Mouse (Mus musculus) layer of hippocampus, postnatal 25 days (tissue): ENCODE results near the gene Bag2. TPM values are rescaled to one million over a fixed set of nuclear protein-coding genes. Genes with fewer than 3 reads are reported as not detected.
"Not testable (repeated sequence)": the region's sequence is repeated elsewhere in the genome, so short reads cannot be mapped to it uniquely, and the experiment has no call there.

Experiments
- DNase-seq, 2 experiments: peaks; one replicate each; pipeline ENCODE4 v3.0.0; 2022; ENCODE audit warnings: mixed read lengths in 2 of 2, low spot score in 1 of 2; ENCODE audit errors: extremely low spot score in 1 of 2
- total RNA-seq, 2 experiments: library from RNA; stranded (reverse); gene quantifications; 2 replicates each; pipeline ENCODE4 v1.2.3; 2021

Gene Bag2
- total RNA-seq, 2 experiments from 2014 or later, result 8.7 to 9.8 TPM

DNA sequence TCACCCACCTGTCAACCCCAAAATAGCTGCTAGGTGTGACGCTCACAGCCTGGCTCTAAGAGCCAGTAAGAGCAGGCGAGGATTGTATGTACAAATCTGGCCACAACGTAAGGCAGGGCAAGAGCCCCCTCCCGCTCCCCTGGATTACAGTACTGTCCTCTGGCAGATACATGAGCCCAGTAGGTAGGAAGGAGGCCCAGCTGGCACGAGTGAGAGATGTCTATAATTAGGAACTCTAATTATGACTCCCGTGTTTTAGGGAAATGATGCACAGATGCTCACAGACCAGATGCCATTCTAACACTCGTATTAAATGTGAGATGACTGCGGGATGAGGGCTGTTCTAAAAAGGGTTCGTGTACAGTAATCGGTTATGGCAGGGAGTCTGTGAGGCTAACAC is 6.3 kb downstream of the Bag2 start:
- DNase-seq, result no peak

DNA sequence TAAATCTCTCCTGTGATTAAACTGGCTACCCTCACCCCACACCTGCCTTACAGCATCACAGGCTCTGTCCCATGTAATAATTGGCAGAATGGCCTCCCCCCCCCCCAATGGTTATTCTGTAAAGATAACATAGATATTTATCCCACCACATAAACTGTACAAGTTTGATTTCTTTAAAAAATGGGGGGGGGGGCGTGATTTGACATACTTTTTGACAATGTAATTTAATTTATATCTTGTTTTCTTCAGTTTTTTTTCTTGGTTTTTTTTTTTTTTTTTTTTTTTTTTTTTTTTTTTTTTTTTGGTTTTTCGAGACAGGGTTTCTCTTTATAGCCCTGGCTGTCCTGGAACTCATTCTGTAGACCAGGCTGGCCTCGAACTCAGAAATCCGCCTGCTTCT is 7.9 kb downstream of the Bag2 start:
- DNase-seq, result not testable (repeated sequence)

DNA sequence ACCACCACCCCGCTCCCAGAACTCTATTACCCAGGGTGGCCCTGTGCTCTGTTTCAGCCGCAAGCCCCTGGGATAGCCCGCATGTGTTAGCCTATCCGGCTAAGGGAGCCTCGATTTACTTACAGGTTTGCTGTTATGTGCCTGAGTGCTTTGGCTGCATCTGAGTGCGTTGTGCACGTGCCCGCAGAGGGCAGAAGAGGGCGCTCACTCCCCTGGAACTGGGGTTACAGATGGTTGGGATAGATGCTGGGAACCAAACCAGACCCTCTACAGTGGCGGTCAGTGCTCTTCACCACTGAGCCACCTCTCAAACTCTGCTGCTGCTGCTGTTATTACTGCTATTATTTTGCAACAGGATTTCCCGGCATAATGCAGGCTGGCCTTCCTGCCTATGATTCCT is 8.5 kb downstream of the Bag2 start:
- DNase-seq, result no peak

DNA sequence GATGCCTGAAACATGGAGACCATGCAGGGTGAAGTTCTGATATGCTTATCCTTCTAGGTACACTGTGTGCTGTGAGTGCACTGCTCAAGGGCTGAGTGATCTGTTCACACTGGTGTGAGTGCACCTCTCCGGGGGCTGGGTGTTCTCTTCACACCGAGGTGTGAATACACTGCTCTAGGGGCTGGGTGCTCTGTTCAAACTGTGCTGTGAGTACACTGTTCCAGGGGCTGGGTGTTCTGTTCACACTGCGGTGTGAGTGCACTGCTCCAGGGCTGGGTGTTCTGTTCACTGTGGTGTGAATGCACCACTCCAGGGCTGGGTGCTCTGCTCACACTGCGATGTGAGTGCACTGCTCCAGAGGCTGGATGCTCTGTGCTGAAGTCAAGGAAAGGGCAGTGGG is 11.7 kb downstream of the Bag2 start:
- no peak for DNase-seq

DNA sequence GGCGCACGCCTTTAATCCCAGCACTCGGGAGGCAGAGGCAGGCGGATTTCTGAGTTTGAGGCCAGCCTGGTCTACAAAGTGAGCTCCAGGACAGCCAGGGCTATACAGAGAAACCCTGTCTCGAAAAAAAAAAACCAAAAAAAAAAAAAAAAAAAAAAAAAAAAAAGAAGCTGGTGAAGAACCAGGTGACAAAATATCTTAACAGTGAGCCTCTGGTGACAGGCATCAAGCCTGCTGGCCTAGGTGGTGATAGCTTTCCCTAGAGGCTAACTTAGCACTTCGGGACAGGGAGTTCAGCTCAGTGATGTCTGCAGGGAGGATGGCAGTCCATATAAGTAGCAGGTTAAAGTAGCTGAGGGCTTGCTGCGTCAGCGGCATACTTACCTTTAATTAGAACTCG is 12.8 kb downstream of the Bag2 start:
- not testable (repeated sequence) for DNase-seq

DNA sequence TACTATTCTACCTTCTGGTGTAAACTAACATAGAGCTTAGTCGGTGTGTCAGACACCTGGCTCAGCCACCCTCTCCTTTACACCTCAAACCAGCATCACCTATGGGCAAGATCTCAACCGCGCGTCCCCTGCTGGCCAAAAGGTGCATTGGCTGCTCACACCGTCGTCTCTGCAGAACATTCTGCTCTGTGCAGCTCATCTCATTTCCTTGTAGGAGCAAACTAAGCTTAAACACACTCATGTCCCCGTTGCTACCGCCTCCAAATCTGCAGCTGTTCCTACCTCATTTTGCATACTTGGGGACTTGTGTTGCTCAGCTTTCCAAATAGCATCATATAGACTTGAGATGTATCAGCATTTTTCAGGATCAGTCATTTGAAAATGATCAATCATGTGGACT is 14.7 kb downstream of the Bag2 start:
- peak in 1 of 2 experiments; percentile 43 for DNase-seq

DNA sequence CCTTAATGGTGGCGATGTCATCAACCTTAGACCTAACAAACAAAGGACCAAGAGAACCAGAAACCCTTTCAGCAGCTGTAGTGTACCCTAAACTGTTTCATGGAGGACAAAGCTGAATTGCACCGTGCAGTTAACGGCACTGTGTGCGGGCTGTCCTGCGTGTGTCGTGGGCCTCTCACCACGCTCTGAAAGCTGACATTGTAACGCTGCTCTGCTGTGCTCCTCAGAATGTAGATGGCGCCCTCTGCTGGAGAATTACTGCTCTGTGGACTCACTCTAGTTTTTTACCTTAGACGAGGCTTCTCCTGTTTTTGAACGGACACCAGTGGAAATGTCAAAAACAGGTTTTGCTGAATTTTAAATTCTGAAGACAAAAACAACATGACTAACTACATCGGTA is 18.3 kb downstream of the Bag2 start:
- DNase-seq, result peak; percentile 82 to 96

DNA sequence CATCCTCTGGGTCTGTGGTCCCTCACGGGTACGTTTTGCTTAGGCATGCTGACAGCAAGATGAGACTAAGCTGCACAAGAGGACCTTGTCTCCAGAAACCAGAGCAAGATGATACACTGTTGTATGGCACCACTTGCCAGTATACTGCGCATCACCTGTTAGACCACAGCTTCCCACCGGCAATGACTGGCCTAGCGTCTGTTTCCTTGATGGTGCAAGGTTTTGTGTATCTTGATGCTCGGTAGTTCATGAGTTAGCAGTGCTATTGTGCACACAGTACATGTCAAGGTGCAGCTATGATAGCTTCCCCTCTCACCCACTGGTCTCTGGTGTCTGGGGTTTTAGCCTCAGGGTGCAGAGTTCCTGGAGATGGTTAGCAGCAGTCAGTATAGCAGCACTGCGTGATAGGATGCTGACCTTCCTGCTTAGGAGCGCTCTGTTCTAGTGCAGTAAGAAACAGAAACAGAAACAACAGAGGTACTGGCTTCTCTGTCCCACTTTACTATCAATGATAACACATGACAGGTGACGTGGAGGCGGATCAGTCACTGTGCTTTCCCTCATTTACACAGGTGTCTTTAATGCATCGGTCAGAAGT is 18.8 kb downstream of the Bag2 start:
- DNase-seq, result no peak

DNA sequence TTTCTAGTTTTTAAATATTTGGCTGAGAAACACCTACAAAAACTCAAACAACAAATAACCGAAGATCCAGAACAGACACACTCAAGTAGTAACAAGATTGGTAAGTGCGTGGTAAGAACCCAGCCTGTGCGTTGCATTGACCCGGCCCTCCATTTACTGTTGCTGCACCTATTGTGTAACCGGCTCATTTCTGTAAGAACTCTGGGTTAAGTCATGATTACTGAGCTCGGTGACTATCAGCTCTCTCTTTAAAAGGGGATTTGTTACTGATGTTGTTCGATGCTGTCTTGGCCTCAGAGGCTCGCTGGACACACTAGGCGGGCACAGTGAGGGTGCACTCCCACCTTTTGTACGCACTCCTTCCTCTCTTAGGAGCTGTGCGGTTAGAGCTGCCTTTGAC is 19.3 kb downstream of the Bag2 start:
- DNase-seq, result no peak

DNA sequence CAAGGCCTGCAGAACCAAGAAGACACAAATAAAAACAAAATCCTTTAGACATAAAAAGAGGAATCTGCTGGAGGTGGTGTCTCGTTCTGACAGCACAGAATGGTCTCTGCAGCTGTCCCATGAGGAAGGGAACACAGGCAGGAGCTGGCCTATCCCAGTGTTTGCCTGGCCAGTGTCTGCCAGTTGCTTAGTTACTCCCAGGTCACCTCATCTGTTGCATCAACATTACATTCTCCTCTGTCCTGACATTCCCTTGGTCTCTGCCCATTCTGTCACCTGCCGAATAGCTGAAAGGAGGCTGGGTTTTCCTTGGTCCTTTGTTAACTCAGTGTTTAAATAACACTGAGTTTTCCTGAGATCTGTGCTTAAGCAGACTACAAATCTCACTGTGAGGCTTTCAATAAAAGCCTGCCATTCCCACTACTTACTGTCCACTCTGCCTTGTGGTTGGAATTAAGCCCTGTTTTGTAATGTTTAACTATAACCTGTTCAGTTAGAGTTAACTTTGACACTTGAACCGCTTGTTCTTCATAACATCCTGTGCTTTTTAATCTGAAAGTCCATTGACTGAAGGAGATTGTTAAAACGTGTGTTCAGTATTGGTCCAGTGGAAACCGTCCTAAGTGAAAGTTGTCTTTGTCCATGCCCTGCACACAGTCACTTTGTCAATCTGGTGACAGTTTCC is 23.5 kb downstream of the Bag2 start:
- DNase-seq, result no peak

DNA sequence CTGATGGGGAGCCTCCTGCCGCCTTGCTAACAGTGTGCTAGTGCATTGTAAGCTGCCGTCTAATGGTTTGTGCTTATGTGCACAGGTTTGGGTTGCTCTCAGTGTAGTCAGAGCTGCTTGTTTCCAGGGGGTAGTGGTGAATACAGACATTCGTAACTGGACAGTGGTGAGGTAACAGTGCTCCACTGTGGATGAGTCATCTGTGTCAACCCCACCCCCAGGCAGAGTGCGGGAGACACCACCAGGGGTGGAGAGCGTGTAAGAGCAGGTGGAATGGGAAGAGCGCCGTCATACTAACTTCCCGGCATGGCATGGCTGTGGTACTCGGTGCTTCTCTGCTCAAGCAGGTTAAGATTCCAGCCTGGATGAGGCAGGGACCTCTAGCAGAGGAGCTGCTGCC is 24.6 kb downstream of the Bag2 start:
- DNase-seq, result no peak

DNA sequence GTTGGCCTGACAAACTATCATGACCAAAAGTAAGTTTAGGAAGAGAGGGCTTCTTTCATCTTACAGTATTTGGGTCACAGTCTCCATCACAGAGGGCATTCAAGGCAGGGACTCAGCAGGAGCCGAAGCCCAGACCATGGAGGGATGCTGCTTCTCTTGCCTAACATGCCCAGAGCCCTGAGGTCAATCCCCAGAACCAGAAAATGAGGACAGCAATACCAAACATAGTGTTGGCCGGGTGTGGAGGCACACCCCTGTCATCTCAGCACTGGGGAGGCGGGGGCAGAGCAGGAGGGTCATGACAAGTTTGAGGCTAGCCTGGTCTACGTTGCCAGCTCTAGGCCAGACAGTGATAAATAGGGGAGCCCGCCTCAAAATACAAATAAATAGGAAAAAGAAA is 32.5 kb downstream of the Bag2 start:
- DNase-seq, result no peak

DNA sequence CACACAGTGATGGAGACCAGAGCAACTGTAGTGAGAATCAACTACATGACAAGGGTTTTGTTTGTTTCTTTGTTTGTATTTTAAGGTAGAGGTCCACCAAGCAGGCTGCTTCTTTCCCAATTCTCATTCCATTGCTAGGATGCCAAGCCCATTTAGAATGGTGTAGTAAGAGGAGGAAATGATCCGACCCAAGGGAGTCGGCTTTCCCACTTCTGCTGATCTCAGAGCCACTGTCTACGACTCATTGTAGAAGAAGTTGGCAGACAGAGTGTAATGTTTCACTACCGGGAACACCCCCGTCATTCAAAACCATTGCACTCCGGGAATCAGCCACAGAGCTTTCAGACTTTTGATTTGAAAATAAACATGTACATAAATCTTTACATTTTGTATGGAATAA is 33.1 kb downstream of the Bag2 start:
- no peak for DNase-seq

DNA sequence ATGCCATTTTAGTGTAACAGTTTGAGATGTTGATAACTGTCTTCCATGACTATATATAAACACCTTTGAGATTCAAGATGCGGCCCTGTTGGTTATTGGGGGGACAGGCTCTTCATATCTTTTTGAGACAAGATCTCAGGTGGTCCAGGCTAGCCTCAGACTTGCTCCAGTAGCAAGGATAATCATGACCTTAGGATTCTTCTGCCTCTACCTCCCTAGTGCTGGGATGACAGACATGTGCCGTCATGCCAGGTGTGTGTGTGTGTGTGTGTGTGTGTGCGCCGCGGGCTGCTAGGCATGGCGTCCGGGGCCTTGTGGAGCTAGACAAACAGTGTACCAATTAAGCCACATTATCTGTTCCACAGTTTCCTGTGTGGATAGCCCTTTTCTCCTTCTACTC is 36.6 kb downstream of the Bag2 start:
- no peak for DNase-seq

DNA sequence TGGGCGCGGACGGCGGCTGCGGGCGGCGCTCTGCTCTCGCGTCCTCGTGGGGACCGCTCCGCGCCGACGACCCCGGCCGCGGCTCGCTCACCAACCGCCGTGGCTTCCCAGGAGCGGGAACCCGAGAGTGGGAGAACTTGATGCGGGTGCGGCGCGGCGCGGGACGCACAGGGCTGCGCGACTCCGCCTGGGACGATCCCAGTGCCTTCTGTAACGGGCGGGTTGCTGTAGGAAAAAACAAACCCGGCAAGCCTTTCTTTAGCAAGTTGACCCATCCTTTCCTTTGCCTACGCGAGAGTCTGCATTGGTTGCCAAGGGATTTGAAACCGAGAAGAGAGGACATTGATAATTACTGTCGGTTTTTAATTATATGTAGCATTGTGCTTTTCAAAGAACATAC is 37.4 kb downstream of the Bag2 start:
- no peak for DNase-seq

DNA sequence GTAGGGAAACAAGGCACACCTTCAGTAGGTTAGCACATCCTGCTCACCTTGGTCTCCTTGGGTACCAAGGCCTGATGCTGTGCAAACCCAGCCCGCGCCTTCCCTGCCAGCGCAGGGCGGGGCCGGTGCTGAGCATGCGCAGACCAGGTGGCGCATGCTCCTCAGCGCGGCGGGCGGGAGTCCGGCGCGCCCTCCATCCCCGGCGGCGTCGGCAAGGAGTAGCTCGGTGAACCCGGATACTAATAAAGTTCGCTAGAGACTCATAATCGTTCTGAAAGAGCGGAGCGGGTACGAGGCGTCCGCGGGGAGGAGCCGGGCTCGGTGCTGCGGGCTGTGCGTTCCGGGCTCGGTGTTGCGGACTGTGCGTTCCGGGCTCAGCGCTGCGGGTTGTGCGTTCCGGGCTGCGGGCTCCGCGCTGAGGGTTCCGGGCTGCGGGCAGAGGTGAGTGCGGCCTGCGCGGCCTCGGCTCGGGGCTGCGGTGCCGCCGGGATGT is 37.8 kb downstream of the Bag2 start, which contains the start of gene Rab23:
Gene Rab23 (plus strand): TSS at position 155 of the 493 bp plus-strand sequence.
- peak; percentile 73 to 78 for DNase-seq

DNA sequence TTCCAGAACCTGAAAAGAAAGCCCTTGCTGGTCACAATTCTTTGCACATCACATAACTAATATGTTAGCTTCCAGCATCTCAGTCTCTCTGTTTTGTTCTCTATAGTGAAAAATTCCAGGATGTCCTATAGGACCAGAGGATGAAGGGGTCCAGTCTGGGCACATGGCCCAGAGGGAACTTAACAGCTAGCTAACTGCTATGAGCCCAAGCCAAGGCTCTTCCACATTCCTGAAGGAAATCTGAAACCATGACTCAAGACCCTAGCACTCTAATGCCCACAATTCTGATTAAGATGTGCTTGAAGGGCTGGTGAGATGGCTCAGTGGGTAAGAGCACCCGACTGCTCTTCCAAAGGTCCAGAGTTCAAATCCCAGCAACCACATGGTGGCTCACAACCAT is 40.0 kb downstream of the Bag2 start:
- no peak for DNase-seq

DNA sequence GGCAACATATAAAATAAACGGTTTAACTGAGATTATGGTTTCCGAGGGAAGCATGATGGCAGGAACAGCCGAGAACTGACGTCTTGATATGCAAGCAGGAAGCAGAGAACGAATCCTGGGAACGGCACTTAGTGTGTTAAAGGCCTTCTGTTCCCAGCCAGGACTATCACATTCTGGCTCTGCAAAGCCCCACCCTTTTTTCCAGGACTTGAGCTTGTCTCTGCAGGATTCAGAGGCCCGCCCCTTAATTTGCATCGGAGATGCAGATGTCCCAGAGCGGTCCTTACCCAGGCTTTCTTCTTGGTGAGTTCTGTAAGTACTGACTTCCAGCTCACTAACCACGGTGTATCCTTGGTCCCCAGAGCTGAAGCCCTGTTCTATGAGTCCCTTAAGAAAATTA is 42.8 kb downstream of the Bag2 start:
- DNase-seq, result no peak

DNA sequence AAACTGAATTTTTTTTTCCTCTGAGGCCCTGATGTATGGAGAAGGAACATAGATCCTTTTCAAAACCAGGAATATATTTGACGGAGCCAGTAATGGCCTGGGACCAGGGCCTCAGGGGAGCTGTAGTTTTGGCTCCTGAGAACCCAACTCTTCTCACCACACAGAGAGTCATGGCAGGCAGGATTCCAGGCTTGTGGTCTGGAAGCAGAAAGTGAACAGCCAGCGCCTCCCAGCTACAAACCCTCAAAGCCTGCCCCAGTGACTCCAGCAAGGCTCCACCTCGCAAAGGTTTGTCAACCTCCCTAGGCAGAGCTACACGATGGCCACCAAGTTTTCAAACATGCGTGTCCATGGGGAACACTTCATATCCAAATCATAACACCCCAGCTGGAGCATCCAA is 45.6 kb downstream of the Bag2 start:
- no peak for DNase-seq

DNA sequence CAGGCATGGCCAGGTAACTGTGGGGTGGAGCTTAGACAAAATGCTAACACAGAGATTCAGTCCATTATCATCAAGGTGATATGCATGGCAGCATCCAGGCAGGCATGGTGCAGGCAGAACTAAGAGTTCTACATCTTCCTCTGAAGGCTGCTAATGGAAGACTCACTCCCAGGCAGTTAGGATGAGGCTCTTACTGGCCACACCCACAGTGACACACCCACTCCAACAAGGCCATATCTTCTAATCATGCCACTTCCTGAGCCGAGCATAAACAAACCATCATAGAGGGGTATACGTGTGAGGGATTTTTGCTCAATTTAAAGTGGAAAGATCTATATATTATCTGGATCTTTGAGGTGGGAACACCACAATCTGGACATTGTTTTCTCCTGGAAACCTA is 48.0 kb downstream of the Bag2 start:
- DNase-seq, result no peak

DNA sequence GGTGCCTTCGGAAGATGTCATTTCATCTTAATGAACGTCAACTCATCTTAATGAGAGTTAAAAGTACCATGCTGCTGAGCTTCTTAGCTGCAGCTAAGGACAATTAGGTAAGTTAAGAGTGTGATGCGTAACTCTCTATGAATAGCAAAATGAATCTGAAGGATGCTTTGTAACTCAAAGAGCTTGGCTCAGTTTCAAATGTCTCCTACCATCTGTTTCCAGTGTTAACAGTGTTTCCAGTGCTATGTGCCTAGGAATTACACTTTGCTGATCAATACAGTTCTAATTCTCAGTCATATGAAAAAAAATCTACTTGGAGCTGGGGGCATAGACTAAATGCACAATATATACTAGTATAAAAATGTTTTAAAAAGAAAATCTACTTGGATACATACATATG is 56.4 kb downstream of the Bag2 start:
- no peak for DNase-seq

DNA sequence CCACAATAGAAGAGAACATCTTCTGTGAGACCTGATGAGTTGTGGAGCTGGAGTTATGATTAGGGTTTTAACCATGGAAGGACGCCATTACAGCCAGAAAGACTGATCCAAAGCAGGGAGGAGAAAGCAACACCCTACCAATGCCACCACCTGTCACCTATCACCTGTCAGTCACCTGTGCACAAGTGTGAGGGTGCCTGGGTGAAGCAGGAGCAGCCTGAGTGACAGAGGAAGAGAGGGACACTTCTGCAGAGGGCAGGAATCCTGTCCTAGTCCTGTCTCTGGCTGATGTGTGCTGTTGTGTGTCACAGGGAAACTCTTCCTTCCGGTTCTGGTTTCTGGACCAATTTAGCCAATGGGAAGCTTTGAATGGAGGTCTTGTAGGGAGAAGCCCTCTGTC is 61.6 kb downstream of the Bag2 start:
- DNase-seq, result no peak
